ENCODE assay signal across 19 mouse cellular contexts in genomic region chr11:49879950-49880642, GRCm38 (mm10). TPM values are rescaled to one million over a fixed set of nuclear protein-coding genes. Genes with fewer than 3 reads are reported as not detected.
DNase-seq lines count a peak whose midpoint lies in the region; ATAC-seq and TF ChIP-seq lines count a peak whose summit lies in the region.
"Had no signal": no experiment of that assay in that cellular context is flagged by ENCODE, and none has a peak within 500 bp of the region (broad histone marks: within the 10 kb centered on the region; RNA-seq: fewer than 3 reads in every experiment).

No protein-coding gene starts in this region.

- H3K27me3 ChIP-seq in heart, adult 2 months (ENCODE audit: control insufficient read depth, insufficient read depth, low read length), result no peaks in the 10 kb centered on the region
- H3K27me3 ChIP-seq in hindbrain, embryonic 10.5 days (ENCODE audit: insufficient read depth, poor library complexity, severe bottlenecking), result no peaks in the 10 kb centered on the region
- no peaks in the 10 kb centered on the region for H3K27me3 ChIP-seq in liver, embryonic 12.5 days (replicated peaks)
- H3K27me3 ChIP-seq: embryonic facial prominence, embryonic 13.5 days; heart, embryonic 15.5 days; limb, embryonic 13.5 days; midbrain, embryonic 12.5 days had no signal

- 49% methylated on average over 3 of the region's 3 CpGs for WGBS in heart, adult 2 months
- 96% methylated on average over 3 of the region's 3 CpGs for WGBS in hindbrain, embryonic 10.5 days
- 74% methylated on average over 3 of the region's 3 CpGs for WGBS in liver, embryonic 12.5 days (ENCODE audit: insufficient replicate concordance)

- H3K36me3 ChIP-seq in heart, adult 2 months (ENCODE audit: control insufficient read depth, insufficient read depth, low read length), result no peaks in the 10 kb centered on the region; the same call in 1 of the 2 replicates
- H3K36me3 ChIP-seq in hindbrain, embryonic 10.5 days, result peaks cover 48% of the 10 kb centered on the region
- H3K36me3 ChIP-seq in liver, embryonic 12.5 days, result peaks cover 73% of the 10 kb centered on the region

- peak; percentile 38 for DNase-seq in heart, postnatal 4 days
- no peak for DNase-seq in heart, adult 2 months
- peak; percentile 73 for DNase-seq in 3T3-L1 (ENCODE audit: low read depth, low spot score)
- DNase-seq in MN1 (ENCODE audit: low spot score), result peak; percentile 27
- DNase-seq in lung, postnatal 25 days (ENCODE audit: low spot score), result peak; percentile 49
- DNase-seq in hindbrain, embryonic 10.5 days (ENCODE audit: low spot score), result no peak
- DNase-seq: cerebellum, adult 18-20 months; kidney, adult 8-10 months; liver, postnatal 0 days had no signal

- H3K4me1 ChIP-seq in heart, adult 2 months (ENCODE audit: control insufficient read depth, insufficient read depth, low read length), result peaks cover 3% of the 10 kb centered on the region
- no peaks in the 10 kb centered on the region for H3K4me1 ChIP-seq in hindbrain, embryonic 10.5 days (replicated peaks)
- no peaks in the 10 kb centered on the region for H3K4me1 ChIP-seq in liver, embryonic 12.5 days
- H3K4me1 ChIP-seq: forebrain, embryonic 10.5 days had no signal

- no peak for TF ChIP-seq EP300 in heart, adult 2 months (IDR thresholded peaks at IDR 0.05; ENCODE audit: insufficient read depth, low read depth, low read length)

- intact Hi-C loops in heart, adult 2 months (cut with DNase I), result no loop called here

- H3K4me2 ChIP-seq in liver, embryonic 12.5 days, result no peak overlapping the region
- H3K4me2 ChIP-seq: embryonic facial prominence, embryonic 13.5 days; heart, embryonic 15.5 days; hindbrain, embryonic 14.5 days; limb, embryonic 13.5 days; midbrain, embryonic 12.5 days had no signal

- no peak overlapping the region for H3K4me3 ChIP-seq in heart, adult 2 months
- no peak overlapping the region for H3K4me3 ChIP-seq in hindbrain, embryonic 10.5 days
- H3K4me3 ChIP-seq in liver, embryonic 12.5 days, result no peak overlapping the region
- H3K4me3 ChIP-seq: embryonic facial prominence, embryonic 13.5 days; forebrain, embryonic 10.5 days; heart, embryonic 15.5 days; limb, embryonic 13.5 days; midbrain, embryonic 12.5 days; myocyte had no signal

- H3K79me2 ChIP-seq in heart, adult 2 months (replicated peaks; ENCODE audit: control insufficient read depth, insufficient read depth, low read length), result no peaks in the 10 kb centered on the region

- no peak for TF ChIP-seq POLR2A in heart, adult 2 months (IDR thresholded peaks at IDR 0.05; ENCODE audit: insufficient read depth, low read depth, low read length)

- ATAC-seq in inflammation-experienced regulatory T-cells, adult 6 months, result no peak
- ATAC-seq in liver, embryonic 12.5 days, result no peak
- ATAC-seq: CD4-positive, CD25-positive, alpha-beta regulatory T cell, adult 4 months; liver, postnatal 0 days had no signal

- no peaks in the 10 kb centered on the region for H3K9me3 ChIP-seq in hindbrain, embryonic 10.5 days
- H3K9me3 ChIP-seq in liver, embryonic 12.5 days (replicated peaks), result no peaks in the 10 kb centered on the region
- H3K9me3 ChIP-seq: embryonic facial prominence, embryonic 13.5 days; forebrain, embryonic 10.5 days; heart, embryonic 15.5 days; limb, embryonic 13.5 days; midbrain, embryonic 12.5 days had no signal

- H3K9ac ChIP-seq in heart, adult 2 months (ENCODE audit: low read depth, low read length), result no peak overlapping the region
- H3K9ac ChIP-seq in liver, embryonic 12.5 days, result no peak overlapping the region
- H3K9ac ChIP-seq: embryonic facial prominence, embryonic 13.5 days; heart, embryonic 15.5 days; hindbrain, embryonic 14.5 days; limb, embryonic 13.5 days; liver, postnatal 0 days; midbrain, embryonic 12.5 days had no signal

- H3K27ac ChIP-seq in heart, adult 2 months, result no peak overlapping the region
- no peak overlapping the region for H3K27ac ChIP-seq in hindbrain, embryonic 10.5 days
- H3K27ac ChIP-seq in liver, embryonic 12.5 days, result no peak overlapping the region
- H3K27ac ChIP-seq: embryonic facial prominence, embryonic 13.5 days; forebrain, embryonic 10.5 days; heart, embryonic 15.5 days; hindbrain, embryonic 14.5 days; limb, embryonic 13.5 days; midbrain, embryonic 12.5 days had no signal

- no peak for TF ChIP-seq CTCF in heart, adult 2 months (IDR thresholded peaks at IDR 0.05)

RNA-seq across cellular contexts. Expression of gene Rasgef1c, which starts 21.5 kb away (rescaled TPM):
- not detected for total RNA-seq in heart, postnatal 4 days (2021)
- total RNA-seq in heart, adult 2 months (2021), result under 1 TPM; 0.42 to 0.57 TPM
- 0.53 and 0.67 TPM in 2 replicates for polyA plus RNA-seq in heart, adult 2 months (2012; rRNA removed)
- polyA plus RNA-seq in inflammation-experienced regulatory T-cells, adult 6 months (2017; shearing (Covaris generic)), result under 1 TPM; 0.28 to 0.52 (median 0.45) TPM
- polyA plus RNA-seq in hindbrain, embryonic 10.5 days (2016; fragmentation: Nextera tagmentation; extraction: Ambion mirVana), result 1.5 and 3.7 TPM in 2 replicates
- polyA plus RNA-seq in liver, embryonic 12.5 days (2016; fragmentation: Nextera tagmentation; extraction: Ambion mirVana), result not detected in 2 replicates
- polyA plus RNA-seq: liver, postnatal 0 days; myocyte had no signal

RNA-seq across cellular contexts. Expression of gene Mapk9, which starts 33.5 kb away (rescaled TPM):
- 10 to 100 TPM; 51.4 to 53.6 TPM for total RNA-seq in heart, postnatal 4 days (2021)
- 10 to 100 TPM; 39.3 to 40.8 TPM for total RNA-seq in heart, adult 2 months (2021)
- polyA plus RNA-seq in heart, adult 2 months (2012; rRNA removed), result 17.3 and 32.5 TPM in 2 replicates
- polyA plus RNA-seq in inflammation-experienced regulatory T-cells, adult 6 months (2017; shearing (Covaris generic)), result 10 to 100 TPM; 15.9 to 20.5 (median 17.6) TPM
- polyA plus RNA-seq in hindbrain, embryonic 10.5 days (2016; fragmentation: Nextera tagmentation; extraction: Ambion mirVana), result 26.5 and 34.0 TPM in 2 replicates
- 34.6 and 38.2 TPM in 2 replicates for polyA plus RNA-seq in liver, embryonic 12.5 days (2016; fragmentation: Nextera tagmentation; extraction: Ambion mirVana)

Comparison
In these comparisons a context has a peak if more than half of its experiments do, and no peak if none do; other contexts are left out.
1. DNase-seq: peak in heart, postnatal 4 days (single experiment), 3T3-L1 (single experiment), MN1 (single experiment) and lung, postnatal 25 days (single experiment); none in heart, adult 2 months (0 of 2) and hindbrain, embryonic 10.5 days (single experiment).